In the genomic region with DNA sequence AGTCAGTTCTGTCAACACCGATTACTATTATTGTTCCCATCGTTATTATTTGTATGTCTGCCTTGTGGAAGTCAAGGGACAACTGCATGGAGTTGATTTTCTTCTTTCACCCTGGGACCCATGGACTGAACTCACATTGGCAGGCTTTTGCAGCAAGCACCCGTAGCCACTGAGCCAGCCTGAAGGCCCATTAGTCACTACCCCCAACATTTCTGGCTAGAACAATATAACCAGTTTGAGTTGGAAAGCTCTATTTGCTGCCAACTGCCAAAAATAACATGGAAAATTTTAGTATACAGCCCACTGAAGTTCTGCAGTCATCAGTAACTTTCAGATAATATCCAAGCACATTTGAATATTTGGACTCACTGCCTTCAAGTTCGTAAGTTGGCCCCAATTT, we compare ENCODE assay signal across 18 mouse cellular contexts.
"Had no signal": no experiment of that assay in that cellular context is flagged by ENCODE, and none has a peak within 500 bp of the region (broad histone marks: within the 10 kb centered on the region; RNA-seq: fewer than 3 reads in every experiment).

No protein-coding gene starts in this region.

- H3K4me3 ChIP-seq: left cerebral cortex, adult 2 months; liver, embryonic 13.5 days; megakaryocyte, embryonic 14.5 days; midbrain, embryonic 10.5 days; midbrain, embryonic 13.5 days; myocyte; neural tube, embryonic 13.5 days; stomach, embryonic 15.5 days had no signal

- H3K4me2 ChIP-seq: liver, embryonic 13.5 days; midbrain, embryonic 13.5 days; neural tube, embryonic 13.5 days; stomach, embryonic 15.5 days had no signal

- H3K4me1 ChIP-seq: liver, embryonic 13.5 days; megakaryocyte, embryonic 14.5 days; midbrain, embryonic 13.5 days; neural tube, embryonic 13.5 days; stomach, embryonic 15.5 days had no signal

- ATAC-seq: midbrain, embryonic 13.5 days; midbrain, embryonic 16.5 days had no signal

- DNase-seq: kidney, adult 9 months; kidney, postnatal 14 days; kidney, postnatal 4 days; layer of hippocampus, postnatal 36 days; liver, embryonic 13.5 days; lung, adult 2 months; lung, postnatal 36 days; right cerebral cortex, postnatal 4 days; thymus, adult 18-20 months; thymus, postnatal 36 days had no signal

- H3K27me3 ChIP-seq: liver, embryonic 13.5 days; megakaryocyte, embryonic 14.5 days; midbrain, embryonic 13.5 days; neural tube, embryonic 13.5 days; stomach, embryonic 15.5 days had no signal

- H3K27ac ChIP-seq: left cerebral cortex, adult 2 months; liver, embryonic 13.5 days; midbrain, embryonic 10.5 days; midbrain, embryonic 13.5 days; neural tube, embryonic 13.5 days; stomach, embryonic 15.5 days had no signal

- H3K9me3 ChIP-seq: liver, embryonic 13.5 days; midbrain, embryonic 10.5 days; midbrain, embryonic 13.5 days; neural tube, embryonic 13.5 days; stomach, embryonic 15.5 days had no signal

- H3K9ac ChIP-seq: liver, embryonic 13.5 days; midbrain, embryonic 13.5 days; neural tube, embryonic 13.5 days; stomach, embryonic 15.5 days had no signal

- H3K36me3 ChIP-seq: liver, embryonic 13.5 days; midbrain, embryonic 10.5 days; midbrain, embryonic 13.5 days; neural tube, embryonic 13.5 days; stomach, embryonic 15.5 days had no signal
